Mouse (Mus musculus) megakaryocyte, embryonic 14.5 days (primary cell): ENCODE measurements around the gene Fam186a.

ENCODE experiments used
- FLI1 ChIP-seq: IDR thresholded peaks from 2 replicates; pipeline ENCODE4 v1.6.1; 2012; ENCODE audit warnings: low read length, inconsistent platforms, mixed read lengths
- GATA1 ChIP-seq: IDR thresholded peaks from 3 replicates; pipeline ENCODE4 v1.6.1; 2012; ENCODE audit warnings: mixed read lengths, low read length, inconsistent platforms, borderline replicate concordance

- TF ChIP-seq GATA1 (no peak), FLI1 (no peak)
These were observed 49.6 kb downstream of the Fam186a start for GRCm38 (mm10) chr15:99917264-99917663.
